Mouse (Mus musculus) embryo, embryonic 10 days (tissue): ENCODE data around the gene Gm1330.
"Not testable (repeated sequence)": the region's sequence is repeated elsewhere in the genome, so short reads cannot be mapped to it uniquely, and the experiment has no call there.

Experiments
- DNase-seq: peaks from one replicate; pipeline ENCODE4 v3.0.0-alpha.2; 2015; ENCODE audit warnings: low spot score

Gm1330 gene

DNA sequence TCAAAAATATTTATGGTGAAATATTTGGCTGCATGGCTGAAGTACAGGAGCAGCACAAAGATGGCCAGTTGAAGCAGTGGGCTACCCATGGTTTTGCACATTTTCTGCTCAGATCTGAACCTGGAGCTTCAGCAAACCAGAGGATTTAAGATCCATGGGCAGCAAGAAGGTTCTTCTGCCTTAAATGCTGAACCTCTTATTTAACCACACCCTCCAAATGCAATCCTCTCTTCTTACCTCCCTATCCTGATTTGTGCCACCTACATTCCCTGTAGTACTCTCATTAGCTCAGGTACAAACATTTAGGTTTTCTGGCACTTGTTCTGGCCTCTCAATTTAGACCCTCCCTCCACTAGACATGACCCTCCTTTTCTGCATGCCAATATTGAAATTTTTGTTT lies at the start of gene Gm1330:
Gene Gm1330 (minus strand): TSS at position 101 of the 400 bp plus-strand sequence.
- DNase-seq = no peak

DNA sequence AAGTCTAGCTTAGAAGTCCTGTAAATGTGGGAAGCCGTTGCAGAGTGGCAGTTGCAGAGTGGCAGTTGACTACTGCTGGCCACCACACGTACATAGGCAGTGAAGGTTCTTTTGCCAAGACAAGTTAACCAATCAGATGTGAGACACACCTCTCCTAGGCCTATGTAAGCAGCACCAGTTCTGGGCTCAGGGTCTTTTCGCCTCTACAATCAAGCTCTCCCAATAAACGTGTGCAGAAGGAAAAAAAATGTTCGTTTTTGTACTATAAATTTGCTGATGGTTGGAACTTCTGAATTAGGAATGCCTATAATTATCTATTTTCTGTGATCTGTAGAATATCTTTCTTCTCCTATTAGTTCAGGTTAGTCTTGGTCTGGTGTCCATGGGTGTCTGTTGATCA lies 14.1 kb upstream of the Gm1330 start, which contains the start of gene Gm10750:
Gene Gm10750 (minus strand): TSS at position 101 of the 400 bp plus-strand sequence.
- not testable (repeated sequence) for DNase-seq

GRCm38 (mm10) chr2:149004826-149005225 lies 1.8 kb upstream of the Gm1330 start:
- no peak for DNase-seq

- DNase-seq = no peak
Measured at GRCm38 (mm10) chr2:148995133-148995532, 7.9 kb downstream of the Gm1330 start.
